Mouse (Mus musculus) adrenal gland (tissue): ENCODE data around the gene Zfp420.
"Not testable (repeated sequence)": the region's sequence is repeated elsewhere in the genome, so short reads cannot be mapped to it uniquely, and the experiment has no call there.

Experiments used
- intact Hi-C: fragments of 180-260 bp; cut with DNase I; formaldehyde crosslinking; loops from one replicate; pipeline ENCODE4 v1.15.1; 2025
- long read RNA-seq, 2 experiments: library from polyadenylated mRNA; unstranded; transcript quantifications; one replicate each; pipeline ENCODE4 v2.0.0; 2020; ENCODE audit warnings: borderline replicate concordance in 1 of 2; ENCODE audit not compliant: insufficient replicate concordance in 1 of 2

The Zfp420 gene
- long read RNA-seq, experiment 1, partial matches to known transcripts, result 0 of 3 reads
- long read RNA-seq, experiment 1, other reads (novel, unspliced or antisense), result 3 of 3 reads
- long read RNA-seq, experiment 2, partial matches to known transcripts, result 0 of 1 reads
- long read RNA-seq, experiment 2, other reads (novel, unspliced or antisense), result 1 of 1 reads

GRCm38 (mm10) chr7:29859532-29860517, at the start of gene Zfp420:
Gene Zfp420 (plus strand): TSS chr7:29859979.
- intact Hi-C loops, result no loop called here

- intact Hi-C loops, result no loop called here
Observed at GRCm38 (mm10) chr7:29812244-29812643, 47.5 kb upstream of the Zfp420 start.

- intact Hi-C loops, result no loop called here
Observed at GRCm38 (mm10) chr7:29814381-29814780, 45.4 kb upstream of the Zfp420 start.

GRCm38 (mm10) chr7:29815061-29815784, 44.6 kb upstream of the Zfp420 start:
- intact Hi-C loops, result loop anchor here (5.0 kb wide), 2 partner anchors 37 to 48 kb away; partner anchors contain the start of genes Zfp84 and Zfp940

GRCm38 (mm10) chr7:29815910-29816429, 43.8 kb upstream of the Zfp420 start, which contains the start of gene Zfp790:
Gene Zfp790 (plus strand): TSS chr7:29816114.
- intact Hi-C loops, result loop anchor here (5.0 kb wide), 2 partner anchors 36 to 49 kb away; partner anchors contain the start of genes Zfp84 and Zfp940

GRCm38 (mm10) chr7:29818619-29819254, 41.0 kb upstream of the Zfp420 start:
- intact Hi-C loops, result loop anchor here (5.0 kb wide), 2 partner anchors 34 to 51 kb away; partner anchors contain the start of genes Zfp84 and Zfp940

GRCm38 (mm10) chr7:29828001-29828400, 31.8 kb upstream of the Zfp420 start:
- intact Hi-C loops, result no loop called here

GRCm38 (mm10) chr7:29829804-29830203, 30.0 kb upstream of the Zfp420 start:
- intact Hi-C loops, result no loop called here

GRCm38 (mm10) chr7:29836816-29837215, 23.0 kb upstream of the Zfp420 start:
- intact Hi-C loops, result no loop called here

GRCm38 (mm10) chr7:29839256-29839655, 20.5 kb upstream of the Zfp420 start:
- intact Hi-C loops, result no loop called here

GRCm38 (mm10) chr7:29842105-29842504, 17.7 kb upstream of the Zfp420 start:
- intact Hi-C loops, result no loop called here

GRCm38 (mm10) chr7:29844616-29845015, 15.2 kb upstream of the Zfp420 start:
- intact Hi-C loops, result no loop called here

GRCm38 (mm10) chr7:29852831-29853218, 7.0 kb upstream of the Zfp420 start:
- intact Hi-C loops, result loop anchor here (5.0 kb wide), 1 partner anchor 36 kb away; the partner anchor contains the start of gene Zfp790

GRCm38 (mm10) chr7:29853219-29853842, 6.4 kb upstream of the Zfp420 start, which contains the start of gene Zfp940:
Gene Zfp940 (minus strand): TSS chr7:29853669.
- intact Hi-C loops, result loop anchor here (5.0 kb wide), 1 partner anchor 36 kb away; the partner anchor contains the start of gene Zfp790

GRCm38 (mm10) chr7:29861660-29862059, 1.9 kb downstream of the Zfp420 start:
- intact Hi-C loops, result no loop called here

- intact Hi-C loops, result no loop called here
Observed at GRCm38 (mm10) chr7:29874256-29874655, 14.5 kb downstream of the Zfp420 start.

- intact Hi-C loops, result not testable (repeated sequence)
Observed at GRCm38 (mm10) chr7:29877561-29877960, 17.8 kb downstream of the Zfp420 start.

- intact Hi-C loops, result no loop called here
Observed at GRCm38 (mm10) chr7:29880056-29880455, 20.3 kb downstream of the Zfp420 start.

GRCm38 (mm10) chr7:29880916-29881315, 21.1 kb downstream of the Zfp420 start:
- intact Hi-C loops, result no loop called here

- intact Hi-C loops, result no loop called here
Observed at GRCm38 (mm10) chr7:29890501-29890900, 30.7 kb downstream of the Zfp420 start.
